Mouse (Mus musculus): ENCODE measurements around the gene Auts2. TPM values are rescaled to one million over a fixed set of nuclear protein-coding genes. Genes with fewer than 3 reads are reported as not detected.

The Auts2 gene
- polyA plus RNA-seq, 1 experiment from 2014 or later = 1.8 TPM

DNA sequence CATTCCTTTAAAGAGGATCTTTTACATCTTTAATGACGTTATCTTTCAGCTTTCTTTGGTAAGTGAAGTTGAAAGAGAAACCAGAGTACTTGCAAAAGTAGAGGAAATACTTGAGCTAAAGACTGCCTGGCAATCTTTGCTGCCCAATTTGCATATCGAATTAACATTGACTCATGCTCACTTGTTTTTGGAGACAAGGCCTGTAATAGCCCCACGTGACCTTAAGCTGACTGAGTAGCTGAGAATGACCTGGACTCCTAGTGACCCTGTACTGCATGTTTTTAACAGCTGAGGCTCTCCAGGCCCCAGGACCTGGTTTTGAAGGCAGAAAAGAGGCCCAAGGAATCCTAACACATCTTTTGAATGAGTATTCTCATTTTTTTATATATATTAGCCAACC lies 259.4 kb downstream of the Auts2 start:
- WGBS (ENCODE audit: insufficient replicate concordance) = 57% methylated on average over 3 of the region's 3 CpGs

DNA sequence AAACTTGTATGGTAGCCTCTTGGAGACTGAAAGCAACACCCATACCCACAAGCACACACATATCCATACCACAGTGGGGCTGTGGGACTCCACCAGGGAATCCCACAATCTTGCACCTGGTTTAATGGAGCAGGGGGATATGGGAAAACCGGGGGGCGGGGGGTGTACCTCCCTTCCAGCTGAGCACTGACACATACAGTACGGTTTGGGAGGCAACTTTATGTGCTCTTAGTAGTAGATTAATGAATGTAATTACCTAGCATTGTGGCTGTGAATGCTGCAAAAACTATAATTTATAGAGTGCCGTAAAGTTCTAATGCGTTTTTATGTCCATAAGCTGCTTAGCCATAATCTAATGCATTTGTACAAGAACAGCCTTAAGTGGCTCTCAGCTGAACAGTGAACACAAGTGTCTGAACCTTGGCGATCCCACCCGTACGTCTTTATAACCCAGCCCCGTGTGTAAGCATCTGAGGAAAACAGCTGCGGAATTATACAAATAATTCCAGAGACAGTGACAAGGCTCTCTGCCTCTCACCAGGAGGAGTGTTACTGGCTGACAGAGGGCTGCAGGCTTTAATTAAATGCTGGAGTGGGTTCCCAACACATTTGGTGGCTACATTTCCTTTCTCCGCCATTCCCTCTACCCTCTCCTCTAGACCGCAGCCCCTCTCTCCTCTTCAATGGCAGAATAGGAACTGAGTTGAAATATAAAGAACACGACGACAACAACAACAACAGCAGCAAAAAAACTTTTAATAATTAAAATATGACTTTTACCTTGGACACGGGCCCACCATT lies 268.8 kb downstream of the Auts2 start:
- no peak overlapping the region for H3K4me3 ChIP-seq (ENCODE audit: low read depth, low read length)
- H3K27me3 ChIP-seq (ENCODE audit: control insufficient read depth, insufficient read depth, low read depth, low read length) = no peaks in the 10 kb centered on the region
- no peaks in the 10 kb centered on the region for H3K4me1 ChIP-seq (ENCODE audit: control insufficient read depth, low read depth, low read length)
- no peak for ATAC-seq (ENCODE audit: low read depth)
- H3K4me2 ChIP-seq (ENCODE audit: low read depth, low read length) = no peak overlapping the region
- no peak overlapping the region for H3K9ac ChIP-seq (ENCODE audit: low read depth, low read length)
- H3K36me3 ChIP-seq (ENCODE audit: control insufficient read depth, insufficient read depth) = no peaks in the 10 kb centered on the region
- no peaks in the 10 kb centered on the region for H3K9me3 ChIP-seq (replicated peaks; ENCODE audit: control insufficient read depth, low read length)
- H3K27ac ChIP-seq (ENCODE audit: low read length) = no peak overlapping the region
- WGBS (ENCODE audit: insufficient replicate concordance) = 77% methylated on average over 15 of the region's 15 CpGs

More for the DNA sequence above, 259.4 kb downstream of the Auts2 start:
- Histone ChIP-seq H3K4me1 (ENCODE audit: control insufficient read depth, low read depth, low read length) (no peaks in the 10 kb centered on the region), H3K27me3 (ENCODE audit: control insufficient read depth, insufficient read depth, low read depth, low read length) (no peaks in the 10 kb centered on the region), H3K4me2 (ENCODE audit: low read depth, low read length) (no peak overlapping the region), H3K4me3 (ENCODE audit: low read depth, low read length) (no peak overlapping the region), H3K36me3 (ENCODE audit: control insufficient read depth, insufficient read depth) (no peaks in the 10 kb centered on the region), H3K9ac (ENCODE audit: low read depth, low read length) (no peak overlapping the region), H3K27ac (ENCODE audit: low read length) (no peak overlapping the region), H3K9me3 (replicated peaks; ENCODE audit: control insufficient read depth, low read length) (no peaks in the 10 kb centered on the region)
- ATAC-seq (ENCODE audit: low read depth) = no peak

DNA sequence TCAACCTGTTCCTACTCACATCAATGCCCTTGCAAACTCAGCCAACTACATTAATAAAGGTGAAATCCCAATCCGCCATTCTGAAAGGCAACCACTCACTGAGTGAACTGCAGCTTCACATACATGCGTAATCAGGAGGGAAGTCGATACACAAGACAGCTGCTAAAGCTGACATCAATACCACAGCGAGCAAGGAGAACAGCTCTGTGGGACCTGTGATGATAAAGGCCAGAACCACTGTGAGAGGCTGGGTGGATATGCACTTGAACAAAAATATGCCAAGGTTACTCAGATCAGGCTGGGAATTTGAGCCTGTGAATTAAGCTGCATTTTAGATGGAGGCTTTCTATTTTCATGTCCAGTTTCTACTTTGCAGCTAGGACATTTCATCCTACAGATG lies 271.0 kb downstream of the Auts2 start:
- WGBS (ENCODE audit: insufficient replicate concordance) = 52% methylated on average over 4 of the region's 4 CpGs
- Histone ChIP-seq H3K9ac (ENCODE audit: low read depth, low read length) (no peak overlapping the region), H3K4me2 (ENCODE audit: low read depth, low read length) (no peak overlapping the region), H3K9me3 (replicated peaks; ENCODE audit: control insufficient read depth, low read length) (no peaks in the 10 kb centered on the region), H3K4me3 (ENCODE audit: low read depth, low read length) (no peak overlapping the region), H3K36me3 (ENCODE audit: control insufficient read depth, insufficient read depth) (no peaks in the 10 kb centered on the region), H3K27me3 (ENCODE audit: control insufficient read depth, insufficient read depth, low read depth, low read length) (no peaks in the 10 kb centered on the region), H3K4me1 (ENCODE audit: control insufficient read depth, low read depth, low read length) (no peaks in the 10 kb centered on the region), H3K27ac (ENCODE audit: low read length) (no peak overlapping the region)
- ATAC-seq (ENCODE audit: low read depth) = no peak

DNA sequence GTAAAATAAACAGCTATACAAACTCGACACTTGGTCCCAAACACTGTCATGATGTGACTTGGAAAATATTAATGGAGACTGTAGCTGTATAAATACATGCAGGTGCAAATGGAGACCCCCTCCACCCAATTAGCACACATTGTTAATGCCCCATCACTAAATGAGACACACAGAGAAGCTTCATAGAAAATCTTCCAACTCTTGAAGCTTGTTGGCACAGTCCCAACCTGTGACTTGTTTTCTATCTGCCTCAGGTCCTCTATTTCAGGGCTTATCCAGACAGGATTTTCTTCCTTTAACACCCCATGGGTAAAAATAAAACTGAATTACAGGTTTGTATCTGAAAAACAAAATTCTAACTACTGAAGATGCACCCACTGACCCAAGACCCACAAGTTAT lies 272.2 kb downstream of the Auts2 start:
- no peak for ATAC-seq (ENCODE audit: low read depth)
- H3K4me3 ChIP-seq (ENCODE audit: low read depth, low read length) = no peak overlapping the region
- no peaks in the 10 kb centered on the region for H3K27me3 ChIP-seq (ENCODE audit: control insufficient read depth, insufficient read depth, low read depth, low read length)
- no peaks in the 10 kb centered on the region for H3K4me1 ChIP-seq (ENCODE audit: control insufficient read depth, low read depth, low read length)
- no peaks in the 10 kb centered on the region for H3K9me3 ChIP-seq (replicated peaks; ENCODE audit: control insufficient read depth, low read length)
- H3K4me2 ChIP-seq (ENCODE audit: low read depth, low read length) = no peak overlapping the region
- no peak overlapping the region for H3K27ac ChIP-seq (ENCODE audit: low read length)
- H3K9ac ChIP-seq (ENCODE audit: low read depth, low read length) = no peak overlapping the region
- no peaks in the 10 kb centered on the region for H3K36me3 ChIP-seq (ENCODE audit: control insufficient read depth, insufficient read depth)
- 30% methylated on average over 1 of the region's 1 CpGs for WGBS (ENCODE audit: insufficient replicate concordance)

- ATAC-seq (ENCODE audit: low read depth) = no peak
- no peak overlapping the region for H3K4me2 ChIP-seq (ENCODE audit: low read depth, low read length)
- 20% methylated on average over 3 of the region's 3 CpGs for WGBS (ENCODE audit: insufficient replicate concordance)
Measured at GRCm38 (mm10) chr5:132270074-132270473, 273.1 kb downstream of the Auts2 start.

GRCm38 (mm10) chr5:132268351-132268967 lies 274.7 kb downstream of the Auts2 start:
- WGBS (ENCODE audit: insufficient replicate concordance) = 53% methylated on average over 6 of the region's 6 CpGs
- H3K4me2 ChIP-seq (ENCODE audit: low read depth, low read length) = no peak overlapping the region
- ATAC-seq (ENCODE audit: low read depth) = no peak

More at GRCm38 (mm10) chr5:132270074-132270473, 273.1 kb downstream of the Auts2 start:
- H3K4me1 ChIP-seq (ENCODE audit: control insufficient read depth, low read depth, low read length) = no peaks in the 10 kb centered on the region
- H3K27me3 ChIP-seq (ENCODE audit: control insufficient read depth, insufficient read depth, low read depth, low read length) = no peaks in the 10 kb centered on the region
- H3K9ac ChIP-seq (ENCODE audit: low read depth, low read length) = no peak overlapping the region
- H3K27ac ChIP-seq (ENCODE audit: low read length) = no peak overlapping the region
- no peaks in the 10 kb centered on the region for H3K9me3 ChIP-seq (replicated peaks; ENCODE audit: control insufficient read depth, low read length)
- H3K36me3 ChIP-seq (ENCODE audit: control insufficient read depth, insufficient read depth) = no peaks in the 10 kb centered on the region
- no peak overlapping the region for H3K4me3 ChIP-seq (ENCODE audit: low read depth, low read length)

GRCm38 (mm10) chr5:132265015-132265414 lies 278.1 kb downstream of the Auts2 start:
- Histone ChIP-seq H3K4me2 (ENCODE audit: low read depth, low read length) (no peak overlapping the region), H3K27me3 (ENCODE audit: control insufficient read depth, insufficient read depth, low read depth, low read length) (no peaks in the 10 kb centered on the region), H3K9me3 (replicated peaks; ENCODE audit: control insufficient read depth, low read length) (no peaks in the 10 kb centered on the region), H3K27ac (ENCODE audit: low read length) (no peak overlapping the region), H3K36me3 (ENCODE audit: control insufficient read depth, insufficient read depth) (no peaks in the 10 kb centered on the region), H3K4me3 (ENCODE audit: low read depth, low read length) (no peak overlapping the region), H3K4me1 (ENCODE audit: control insufficient read depth, low read depth, low read length) (no peaks in the 10 kb centered on the region), H3K9ac (ENCODE audit: low read depth, low read length) (no peak overlapping the region)
- WGBS (ENCODE audit: insufficient replicate concordance) = 42% methylated on average over 1 of the region's 1 CpGs
- ATAC-seq (ENCODE audit: low read depth) = no peak

More at GRCm38 (mm10) chr5:132268351-132268967, 274.7 kb downstream of the Auts2 start:
- Histone ChIP-seq H3K9ac (ENCODE audit: low read depth, low read length) (no peak overlapping the region), H3K4me3 (ENCODE audit: low read depth, low read length) (no peak overlapping the region), H3K4me1 (ENCODE audit: control insufficient read depth, low read depth, low read length) (no peaks in the 10 kb centered on the region), H3K9me3 (replicated peaks; ENCODE audit: control insufficient read depth, low read length) (no peaks in the 10 kb centered on the region), H3K36me3 (ENCODE audit: control insufficient read depth, insufficient read depth) (no peaks in the 10 kb centered on the region), H3K27ac (ENCODE audit: low read length) (no peak overlapping the region), H3K27me3 (ENCODE audit: control insufficient read depth, insufficient read depth, low read depth, low read length) (no peaks in the 10 kb centered on the region)

GRCm38 (mm10) chr5:132261750-132262149 lies 281.4 kb downstream of the Auts2 start:
- 39% methylated on average over 1 of the region's 1 CpGs for WGBS (ENCODE audit: insufficient replicate concordance)
- Histone ChIP-seq H3K27me3 (ENCODE audit: control insufficient read depth, insufficient read depth, low read depth, low read length) (no peaks in the 10 kb centered on the region), H3K4me3 (ENCODE audit: low read depth, low read length) (no peak overlapping the region), H3K27ac (ENCODE audit: low read length) (no peak overlapping the region), H3K9me3 (replicated peaks; ENCODE audit: control insufficient read depth, low read length) (no peaks in the 10 kb centered on the region), H3K4me2 (ENCODE audit: low read depth, low read length) (no peak overlapping the region), H3K4me1 (ENCODE audit: control insufficient read depth, low read depth, low read length) (no peaks in the 10 kb centered on the region), H3K36me3 (ENCODE audit: control insufficient read depth, insufficient read depth) (no peaks in the 10 kb centered on the region), H3K9ac (ENCODE audit: low read depth, low read length) (no peak overlapping the region)
- ATAC-seq (ENCODE audit: low read depth) = no peak

DNA sequence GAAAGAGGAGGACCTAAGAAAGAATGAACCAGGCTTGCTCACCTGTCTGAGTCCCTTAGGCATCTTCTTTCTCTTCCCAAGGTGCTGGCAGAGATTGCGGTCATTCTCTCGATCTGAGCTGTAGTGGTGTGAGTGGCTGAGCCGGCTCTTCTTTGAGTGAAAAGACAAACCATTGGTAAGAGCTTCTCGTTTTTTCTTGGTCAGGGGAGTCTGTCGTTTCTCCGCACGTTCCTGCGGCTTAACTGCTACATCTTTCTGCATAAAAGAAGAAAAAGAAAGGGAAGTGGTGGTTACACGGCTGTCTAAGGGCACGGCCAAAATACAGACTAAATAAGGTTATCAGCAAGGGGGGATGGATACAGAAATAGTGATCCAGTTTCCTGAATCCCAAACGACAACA lies 284.3 kb downstream of the Auts2 start:
- H3K4me2 ChIP-seq (ENCODE audit: low read depth, low read length) = no peak overlapping the region
- ATAC-seq (ENCODE audit: low read depth) = no peak
- no peak overlapping the region for H3K4me3 ChIP-seq (ENCODE audit: low read depth, low read length)
- no peaks in the 10 kb centered on the region for H3K9me3 ChIP-seq (replicated peaks; ENCODE audit: control insufficient read depth, low read length)
- no peak overlapping the region for H3K9ac ChIP-seq (ENCODE audit: low read depth, low read length)
- H3K27ac ChIP-seq (ENCODE audit: low read length) = no peak overlapping the region
- WGBS (ENCODE audit: insufficient replicate concordance) = 40% methylated on average over 11 of the region's 11 CpGs
- no peaks in the 10 kb centered on the region for H3K27me3 ChIP-seq (ENCODE audit: control insufficient read depth, insufficient read depth, low read depth, low read length)
- no peaks in the 10 kb centered on the region for H3K4me1 ChIP-seq (ENCODE audit: control insufficient read depth, low read depth, low read length)
- H3K36me3 ChIP-seq (ENCODE audit: control insufficient read depth, insufficient read depth) = no peaks in the 10 kb centered on the region
